Mouse (Mus musculus): ENCODE results near the gene 9630041A04Rik.

Gene 9630041A04Rik

DNA sequence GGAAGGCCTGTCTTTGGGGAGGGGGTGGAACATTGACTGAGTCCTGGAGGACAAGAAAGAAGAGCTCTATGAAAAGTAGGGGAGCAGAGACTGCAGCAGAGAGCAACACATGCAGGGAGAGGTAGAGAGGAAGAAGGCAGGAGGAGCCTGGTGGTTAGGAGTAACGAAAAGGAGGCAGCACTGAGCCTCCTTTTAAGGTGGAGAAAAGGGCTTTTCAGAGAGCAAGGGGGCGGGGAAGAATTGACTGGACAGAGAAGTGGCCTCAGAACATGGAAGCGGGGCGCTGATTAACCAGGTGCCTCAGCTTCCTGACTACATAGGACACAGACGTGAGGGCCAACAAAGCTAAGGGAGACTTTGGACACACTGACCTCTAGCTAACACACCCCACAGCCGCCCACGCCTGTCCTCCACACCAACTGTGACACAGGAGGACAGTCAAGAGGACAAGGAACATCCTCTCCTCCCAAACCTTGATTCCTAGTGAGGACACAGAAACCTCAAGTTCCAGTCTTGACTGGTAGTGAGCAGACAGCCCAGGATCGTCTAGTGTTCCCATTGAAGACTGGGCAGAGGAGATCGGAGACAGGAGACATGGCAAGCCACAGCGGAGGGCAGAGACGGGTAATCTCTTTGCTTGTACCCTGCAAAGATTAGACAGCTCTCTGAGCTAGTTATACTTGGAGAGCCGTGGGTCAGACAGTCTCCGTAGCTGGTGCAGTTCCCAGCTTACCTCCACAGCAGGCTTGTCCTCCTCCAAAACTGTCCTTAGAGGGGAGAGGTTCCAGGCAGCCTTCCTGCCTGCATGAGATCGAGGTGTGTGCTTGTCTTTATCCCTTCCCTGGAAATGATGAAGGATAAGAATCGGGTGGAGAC lies at the start of gene 9630041A04Rik:
Gene 9630041A04Rik (plus strand): TSS at position 246 of the 876 bp plus-strand sequence.
- peak in 1 of 2 experiments; percentile 38 for DNase-seq

- DNase-seq, result peak; percentile 11 to 13
Measured at GRCm38 (mm10) chr9:101823896-101824295, 37.7 kb upstream of the 9630041A04Rik start.

DNA sequence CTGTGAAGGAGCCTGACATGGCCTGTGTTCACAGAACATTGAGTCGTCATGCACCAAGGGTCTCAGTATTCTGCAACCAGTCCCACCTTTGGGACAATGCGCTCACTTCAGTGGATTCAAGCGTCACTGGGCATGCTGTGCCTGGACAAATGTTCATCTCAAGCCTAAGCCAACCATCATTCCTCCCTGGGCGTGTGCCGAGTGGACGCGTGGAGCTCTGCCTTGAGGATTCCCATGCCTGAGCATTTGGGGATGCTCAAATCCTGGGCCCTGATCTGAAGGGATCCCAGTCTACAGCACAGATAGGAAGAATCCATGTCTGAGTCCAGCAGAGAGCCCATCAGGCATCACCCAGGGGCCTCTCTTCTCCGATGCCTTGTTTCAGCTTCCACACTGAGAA lies 36.0 kb upstream of the 9630041A04Rik start:
- DNase-seq, result peak; percentile 39 to 66

GRCm38 (mm10) chr9:101833619-101834018 lies 28.0 kb upstream of the 9630041A04Rik start:
- DNase-seq, result no peak

- no peak for DNase-seq
Measured at GRCm38 (mm10) chr9:101841101-101841500, 20.5 kb upstream of the 9630041A04Rik start.

DNA sequence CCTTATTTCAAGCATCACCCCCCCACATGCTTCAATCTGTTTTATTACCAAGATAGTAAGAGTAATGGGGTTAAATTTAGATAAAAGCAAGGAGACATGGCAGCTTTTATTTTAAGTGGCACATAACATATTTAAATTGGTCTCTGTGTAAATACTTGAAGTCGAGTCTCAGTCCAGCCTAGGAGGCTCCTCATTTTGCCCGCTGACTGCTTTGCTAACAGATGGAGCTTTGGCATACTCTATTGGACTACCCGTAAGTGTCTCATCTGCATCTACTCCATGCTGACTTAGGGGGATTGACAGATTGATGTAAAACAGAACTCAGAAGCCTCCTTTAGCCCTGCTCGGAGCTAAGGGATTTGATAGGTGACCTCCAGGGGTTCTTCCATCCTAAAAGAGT lies 17.7 kb upstream of the 9630041A04Rik start:
- DNase-seq, result no peak

DNA sequence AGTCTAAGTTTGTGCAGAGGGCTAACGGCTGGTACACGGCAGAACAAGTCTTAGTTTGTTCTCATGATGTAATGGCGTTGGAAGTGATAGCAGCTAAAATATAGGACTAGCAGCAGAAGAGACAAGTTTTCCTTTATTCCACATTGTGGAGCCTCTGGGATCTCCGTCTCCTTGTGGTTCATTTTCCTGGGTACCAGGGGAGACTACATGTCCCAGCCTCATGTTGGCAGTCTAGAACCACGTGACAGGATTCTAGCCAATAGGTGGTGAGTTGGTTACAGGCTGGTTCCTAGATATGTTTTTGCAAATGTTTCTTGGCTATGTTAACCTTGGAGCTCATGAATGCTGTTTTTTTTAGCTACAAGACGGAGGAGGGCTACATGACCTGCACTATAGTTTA lies 15.9 kb upstream of the 9630041A04Rik start:
- DNase-seq, result no peak

- peak; percentile 86 to 92 for DNase-seq
Measured at GRCm38 (mm10) chr9:101862481-101863065, 932 bp downstream of the 9630041A04Rik start.

DNA sequence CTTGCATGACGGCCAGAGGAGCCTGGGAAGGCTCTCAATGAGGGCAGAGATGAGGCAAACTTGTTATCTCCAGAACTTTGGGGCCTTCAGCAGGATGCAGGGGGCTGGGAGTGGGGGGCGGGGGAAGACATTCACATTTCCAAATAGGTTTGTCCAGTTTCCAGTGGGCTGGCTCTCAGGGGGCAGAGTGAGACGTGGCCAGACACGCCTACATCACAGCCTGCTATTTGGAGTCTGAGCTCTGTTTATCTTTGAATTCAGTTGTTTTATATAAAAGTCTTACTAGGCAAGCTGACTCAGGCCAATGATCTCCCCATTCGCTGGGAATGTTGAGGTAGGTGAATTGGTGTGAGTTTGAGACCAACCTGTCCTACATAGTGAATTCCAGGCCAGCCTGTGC lies 1.5 kb downstream of the 9630041A04Rik start:
- peak in 1 of 2 experiments; percentile 19 for DNase-seq

DNA sequence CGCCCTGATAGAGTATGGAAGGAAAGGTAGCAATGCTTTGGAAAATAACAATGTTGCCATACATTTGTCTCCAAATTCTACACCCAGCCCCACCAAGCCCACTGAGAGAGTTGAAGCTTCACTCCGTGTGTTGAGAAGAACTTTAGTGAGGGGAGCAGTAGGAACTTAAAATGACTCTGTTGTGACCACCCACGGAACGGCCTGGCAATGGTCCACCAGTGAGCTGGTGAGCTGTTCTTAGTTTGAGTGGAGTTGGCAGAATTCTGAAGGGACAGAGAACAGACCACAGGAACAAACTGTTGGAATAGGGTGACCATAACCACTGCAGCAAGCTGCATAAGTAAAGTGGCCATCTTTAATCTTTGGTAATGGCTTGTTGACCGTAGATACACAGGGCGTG lies 7.0 kb downstream of the 9630041A04Rik start:
- DNase-seq, result no peak

GRCm38 (mm10) chr9:101870034-101870433 lies 8.4 kb downstream of the 9630041A04Rik start:
- no peak for DNase-seq

GRCm38 (mm10) chr9:101875306-101875705 lies 13.7 kb downstream of the 9630041A04Rik start:
- DNase-seq, result no peak

DNA sequence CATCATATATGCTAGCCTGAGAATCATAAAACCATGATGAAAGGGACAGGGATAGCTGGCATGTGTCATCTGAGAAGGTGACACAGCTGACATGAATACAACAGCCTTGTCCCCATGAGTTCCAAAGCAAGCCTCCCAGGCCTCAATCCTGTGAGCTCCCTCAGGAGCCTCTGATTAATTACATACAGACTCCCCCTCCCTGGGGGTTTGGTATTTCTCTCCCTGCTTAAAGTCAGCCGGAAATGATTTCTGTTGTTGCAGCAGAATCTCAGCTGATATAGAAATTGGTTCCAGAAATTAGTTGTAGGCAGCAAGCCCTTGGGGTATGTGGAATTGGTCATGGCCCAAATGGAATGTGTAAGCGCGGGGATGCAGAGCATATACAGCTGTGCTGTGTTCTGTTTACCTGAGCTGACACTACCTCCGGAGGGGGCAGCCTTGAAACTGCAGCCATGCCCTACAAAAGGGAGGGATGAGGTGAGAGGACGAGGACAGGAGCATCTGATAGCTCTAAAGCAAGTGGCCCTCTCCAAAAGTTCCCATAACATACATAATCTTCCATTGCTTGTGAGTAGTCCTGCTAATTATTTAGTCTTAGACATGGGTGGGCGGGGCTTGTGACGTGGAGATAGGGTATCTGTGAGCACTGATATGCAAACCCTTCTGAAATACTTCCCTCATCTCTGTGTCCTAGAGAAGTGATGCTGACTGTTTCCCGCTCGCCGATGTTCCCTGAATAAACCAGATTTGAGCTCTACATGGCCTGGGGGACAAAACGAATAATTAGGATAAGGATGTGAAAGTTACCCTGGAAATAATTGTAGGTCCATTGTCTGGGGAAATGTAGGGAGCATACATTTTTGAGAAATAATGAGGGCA lies 15.7 kb downstream of the 9630041A04Rik start:
- no peak for DNase-seq

DNA sequence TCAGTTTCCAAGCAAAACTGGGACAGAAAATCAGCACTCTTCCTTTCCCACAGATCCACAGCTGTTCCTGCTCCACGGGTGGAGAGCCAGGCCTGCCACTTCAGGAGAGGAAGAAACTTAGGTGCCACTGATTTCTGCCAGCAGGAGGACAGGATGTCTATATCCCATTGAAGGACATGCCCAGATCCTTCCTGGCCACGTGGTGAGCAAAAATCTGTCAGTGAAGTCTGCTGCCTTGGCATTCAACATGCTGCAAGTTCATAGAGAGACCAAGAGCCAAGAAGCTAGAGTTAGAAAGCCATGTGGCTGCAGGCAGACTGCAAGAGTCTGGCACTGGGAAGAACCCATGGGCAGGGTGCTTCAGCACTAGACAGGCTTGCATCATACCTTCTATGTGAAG lies 21.7 kb downstream of the 9630041A04Rik start:
- DNase-seq, result peak; percentile 85

- no peak for DNase-seq
Measured at GRCm38 (mm10) chr9:101897851-101898250, 36.2 kb downstream of the 9630041A04Rik start.

DNA sequence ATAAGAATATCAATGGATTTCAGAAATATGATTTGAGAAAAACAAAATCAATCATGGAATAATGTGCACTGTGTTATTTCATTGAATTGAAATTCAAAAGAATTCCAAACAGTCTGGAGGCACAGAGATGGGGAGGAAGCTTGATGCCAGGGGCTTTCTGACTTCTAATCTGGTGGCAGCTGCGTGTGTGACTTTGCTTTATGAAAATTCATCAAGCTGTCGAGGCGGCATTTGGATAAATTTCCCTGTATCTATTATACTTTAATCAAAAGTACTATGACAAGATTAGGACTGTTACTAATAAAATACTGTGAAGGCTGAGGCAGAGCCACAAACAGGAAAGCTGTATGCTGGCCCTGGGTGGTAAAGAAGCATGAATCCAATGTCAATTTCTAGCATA lies 41.8 kb downstream of the 9630041A04Rik start:
- DNase-seq, result no peak

- DNase-seq, result no peak
Measured at GRCm38 (mm10) chr9:101907747-101908255, 46.2 kb downstream of the 9630041A04Rik start.

GRCm38 (mm10) chr9:101908849-101909248 lies 47.2 kb downstream of the 9630041A04Rik start:
- no peak for DNase-seq

DNA sequence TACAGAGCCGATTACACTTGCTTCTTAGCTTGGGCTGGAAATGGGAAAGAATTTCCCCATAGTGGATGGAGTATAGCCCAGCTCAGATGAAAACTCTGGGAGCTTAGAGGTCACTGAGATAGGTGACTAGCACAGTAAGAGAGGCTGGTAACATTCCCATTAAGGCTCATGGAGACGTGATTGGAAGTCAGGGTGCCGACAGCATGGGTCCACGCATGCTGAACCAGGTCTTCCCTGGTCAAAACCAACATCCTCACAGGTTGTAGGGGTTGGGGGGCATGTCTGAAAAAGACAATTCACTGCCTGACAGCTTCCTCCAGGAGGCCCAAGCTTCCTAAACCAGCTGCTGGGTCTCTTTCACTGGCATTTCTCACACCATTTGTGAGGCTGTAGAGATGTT lies 47.9 kb downstream of the 9630041A04Rik start:
- DNase-seq, result no peak

- peak; percentile 24 to 33 for DNase-seq
Measured at GRCm38 (mm10) chr9:101911176-101911866, 49.7 kb downstream of the 9630041A04Rik start.

- no peak for DNase-seq
Measured at GRCm38 (mm10) chr9:101915082-101915481, 53.4 kb downstream of the 9630041A04Rik start.

DNA sequence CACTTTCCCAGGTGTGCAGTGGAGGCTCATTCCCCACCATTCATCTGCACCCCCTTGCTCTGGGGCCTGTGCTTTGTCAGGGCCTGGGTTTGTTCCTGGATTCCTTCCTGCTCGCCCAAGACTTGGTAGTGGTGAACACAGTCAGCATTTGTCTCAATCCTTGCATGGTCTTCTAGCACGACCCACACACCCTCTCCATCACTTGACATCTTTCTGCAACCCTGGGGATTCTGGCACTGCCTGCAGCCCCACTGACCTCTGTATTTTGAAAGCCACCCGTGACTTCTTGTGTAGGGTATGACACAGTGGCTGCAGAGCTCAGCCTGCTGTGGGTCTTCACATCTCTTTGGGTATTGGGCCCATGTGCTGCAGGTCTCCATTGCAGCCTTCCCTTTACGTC lies 57.1 kb downstream of the 9630041A04Rik start:
- no peak for DNase-seq

All from cerebellum, postnatal 25 days (tissue).